Mouse (Mus musculus): ENCODE results near the gene Gramd4.

GRCm38 (mm10) chr15:86079467-86079866 is 22.0 kb downstream of the Gramd4 start:
- TF ChIP-seq CTCF (conservative IDR thresholded peaks at IDR 0.05; ENCODE audit: insufficient read depth, insufficient read length, low read depth, low read length), result no peak
- no peak for TF ChIP-seq POLR2A (IDR thresholded peaks at IDR 0.05; ENCODE audit: low read depth, low read length)
